Mouse (Mus musculus): ENCODE measurements around the gene Gm13278.
"Not testable (repeated sequence)": the region's sequence is repeated elsewhere in the genome, so short reads cannot be mapped to it uniquely, and the experiment has no call there.

Gm13278 gene

DNA sequence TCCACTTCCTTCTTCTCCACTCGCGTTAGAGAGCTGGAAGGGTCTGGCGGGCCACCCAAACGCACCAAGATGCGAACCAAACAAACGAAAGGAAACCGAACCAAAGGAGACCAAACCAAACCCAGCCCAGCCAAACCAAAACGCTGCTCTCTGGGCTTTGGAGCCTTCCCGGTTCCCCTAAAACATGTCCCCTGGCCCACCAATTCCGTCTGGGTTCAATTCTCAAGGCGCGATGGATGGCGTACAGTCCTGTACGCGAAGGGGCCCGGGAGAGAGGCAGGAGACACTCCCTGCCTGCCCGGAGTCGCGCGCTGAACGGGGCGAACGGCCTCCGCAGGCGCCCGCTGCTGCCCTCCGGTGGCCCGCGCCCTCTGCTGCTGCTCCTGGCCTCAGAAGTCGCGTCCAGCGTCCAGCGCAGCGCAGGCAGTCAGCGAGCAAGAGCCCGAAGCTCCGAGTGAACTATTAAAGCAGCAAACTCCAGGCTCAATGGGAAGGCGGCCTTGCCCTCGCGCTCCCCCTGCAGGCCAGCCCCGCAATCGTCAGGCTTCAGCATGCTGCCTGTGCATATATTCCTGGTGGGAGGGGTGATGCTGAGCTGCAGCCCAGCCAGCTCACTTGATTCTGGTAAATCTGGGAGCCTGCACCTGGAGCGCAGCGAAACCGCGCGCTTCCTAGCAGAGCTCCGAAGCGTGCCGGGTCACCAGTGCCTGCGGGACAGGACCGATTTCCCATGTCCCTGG is 2.8 kb downstream of the Gm13278 start, which contains the start of gene Gm13275:
TSS of gene Gm13275 (plus strand) at position 552 of the 740 bp plus-strand sequence.
- not testable (repeated sequence) for DNase-seq (ENCODE audit: low read depth)

DNA sequence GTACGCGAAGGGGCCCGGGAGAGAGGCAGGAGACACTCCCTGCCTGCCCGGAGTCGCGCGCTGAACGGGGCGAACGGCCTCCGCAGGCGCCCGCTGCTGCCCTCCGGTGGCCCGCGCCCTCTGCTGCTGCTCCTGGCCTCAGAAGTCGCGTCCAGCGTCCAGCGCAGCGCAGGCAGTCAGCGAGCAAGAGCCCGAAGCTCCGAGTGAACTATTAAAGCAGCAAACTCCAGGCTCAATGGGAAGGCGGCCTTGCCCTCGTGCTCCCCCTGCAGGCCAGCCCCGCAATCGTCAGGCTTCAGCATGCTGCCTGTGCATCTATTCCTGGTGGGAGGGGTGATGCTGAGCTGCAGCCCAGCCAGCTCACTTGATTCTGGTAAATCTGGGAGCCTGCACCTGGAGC is 5.7 kb downstream of the Gm13278 start, which contains the start of gene Gm13279:
TSS of gene Gm13279 (plus strand) at position 301 of the 400 bp plus-strand sequence.
- not testable (repeated sequence) for DNase-seq (ENCODE audit: low read depth)

DNA sequence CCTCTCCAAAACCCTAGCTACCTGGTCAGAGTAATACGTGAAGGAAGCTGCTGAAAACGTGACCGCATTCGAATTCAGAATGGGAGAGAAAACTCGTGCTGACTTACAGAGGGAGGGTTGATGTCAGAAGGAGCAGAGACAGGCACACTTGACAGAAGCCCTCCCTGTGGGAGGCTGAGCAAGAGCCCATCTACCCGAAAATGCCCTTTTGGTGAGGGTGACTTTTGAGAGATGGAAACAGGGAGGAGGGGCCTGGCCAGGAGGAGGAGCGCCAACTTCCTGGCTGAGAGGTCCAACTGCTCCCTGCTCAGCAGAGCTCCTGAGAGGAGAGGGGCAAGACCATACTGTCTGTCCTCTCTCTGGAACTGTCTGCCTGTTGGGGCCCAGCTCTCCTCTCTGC is 8.0 kb downstream of the Gm13278 start, which contains the start of gene Gm13285:
TSS of gene Gm13285 (plus strand) at position 301 of the 400 bp plus-strand sequence.
- DNase-seq (ENCODE audit: low read depth) = not testable (repeated sequence)

DNA sequence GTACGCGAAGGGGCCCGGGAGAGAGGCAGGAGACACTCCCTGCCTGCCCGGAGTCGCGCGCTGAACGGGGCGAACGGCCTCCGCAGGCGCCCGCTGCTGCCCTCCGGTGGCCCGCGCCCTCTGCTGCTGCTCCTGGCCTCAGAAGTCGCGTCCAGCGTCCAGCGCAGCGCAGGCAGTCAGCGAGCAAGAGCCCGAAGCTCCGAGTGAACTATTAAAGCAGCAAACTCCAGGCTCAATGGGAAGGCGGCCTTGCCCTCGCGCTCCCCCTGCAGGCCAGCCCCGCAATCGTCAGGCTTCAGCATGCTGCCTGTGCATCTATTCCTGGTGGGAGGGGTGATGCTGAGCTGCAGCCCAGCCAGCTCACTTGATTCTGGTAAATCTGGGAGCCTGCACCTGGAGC is 11.6 kb downstream of the Gm13278 start, which contains the start of gene Gm13287:
TSS of gene Gm13287 (plus strand) at position 301 of the 400 bp plus-strand sequence.
- not testable (repeated sequence) for DNase-seq (ENCODE audit: low read depth)

DNA sequence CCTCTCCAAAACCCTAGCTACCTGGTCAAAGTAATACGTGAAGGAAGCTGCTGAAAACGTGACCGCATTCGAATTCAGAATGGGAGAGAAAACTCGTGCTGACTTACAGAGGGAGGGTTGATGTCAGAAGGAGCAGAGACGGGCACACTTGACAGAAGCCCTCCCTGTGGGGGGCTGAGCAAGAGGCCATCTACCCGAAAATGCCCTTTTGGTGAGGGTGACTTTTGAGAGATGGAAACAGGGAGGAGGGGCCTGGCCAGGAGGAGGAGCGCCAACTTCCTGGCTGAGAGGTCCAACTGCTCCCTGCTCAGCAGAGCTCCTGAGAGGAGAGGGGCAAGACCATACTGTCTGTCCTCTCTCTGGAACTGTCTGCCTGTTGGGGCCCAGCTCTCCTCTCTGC is 13.9 kb downstream of the Gm13278 start, which contains the start of gene Gm13288:
TSS of gene Gm13288 (plus strand) at position 301 of the 400 bp plus-strand sequence.
- DNase-seq (ENCODE audit: low read depth) = not testable (repeated sequence)

DNA sequence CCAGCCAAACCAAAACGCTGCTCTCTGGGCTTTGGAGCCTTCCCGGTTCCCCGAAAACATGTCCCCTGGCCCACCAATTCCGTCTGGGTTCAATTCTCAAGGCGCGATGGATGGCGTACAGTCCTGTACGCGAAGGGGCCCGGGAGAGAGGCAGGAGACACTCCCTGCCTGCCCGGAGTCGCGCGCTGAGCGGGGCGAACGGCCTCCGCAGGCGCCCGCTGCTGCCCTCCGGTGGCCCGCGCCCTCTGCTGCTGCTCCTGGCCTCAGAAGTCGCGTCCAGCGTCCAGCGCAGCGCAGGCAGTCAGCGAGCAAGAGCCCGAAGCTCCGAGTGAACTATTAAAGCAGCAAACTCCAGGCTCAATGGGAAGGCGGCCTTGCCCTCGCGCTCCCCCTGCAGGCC is 14.4 kb downstream of the Gm13278 start:
- not testable (repeated sequence) for DNase-seq (ENCODE audit: low read depth)

DNA sequence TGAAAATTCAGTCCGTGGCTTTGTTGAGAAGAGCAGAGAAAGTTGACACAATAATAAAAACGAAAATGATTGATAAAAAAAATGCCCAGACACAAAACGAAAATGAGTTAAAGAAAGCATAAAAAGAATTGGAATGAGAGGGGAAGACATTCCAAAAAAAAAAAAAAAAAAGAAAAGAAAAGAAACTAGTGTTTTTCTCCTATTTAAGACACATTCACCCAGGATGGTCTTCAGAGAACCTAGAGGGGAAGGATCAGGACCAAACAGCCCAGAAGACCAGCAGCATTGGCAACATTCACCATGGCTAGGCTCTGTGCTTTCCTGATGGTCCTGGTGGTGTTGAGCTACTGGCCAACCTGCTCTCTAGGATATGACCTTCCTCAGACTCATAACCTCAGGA is 24.6 kb downstream of the Gm13278 start, which contains the start of gene Ifna7:
TSS of gene Ifna7 (plus strand) at position 301 of the 400 bp plus-strand sequence.
- no peak for DNase-seq (ENCODE audit: low read depth)

DNA sequence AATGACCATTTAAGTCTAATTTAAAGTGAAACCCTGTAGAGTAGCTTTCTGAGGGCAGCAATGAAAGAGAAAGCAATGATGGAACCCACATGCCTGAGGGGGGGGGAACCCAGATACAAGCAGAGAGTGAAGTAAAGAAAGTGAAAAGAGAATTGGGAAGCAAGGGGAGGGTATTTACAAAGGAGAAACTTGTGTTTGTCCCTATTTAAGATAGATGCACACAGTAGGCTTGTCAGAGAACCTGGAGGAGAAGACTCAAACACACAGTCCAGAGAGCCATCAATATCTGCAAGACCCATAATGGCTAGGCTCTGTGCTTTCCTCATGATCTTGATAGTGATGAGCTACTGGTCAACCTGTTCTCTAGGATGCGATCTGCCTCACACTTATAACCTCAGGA is 28.3 kb downstream of the Gm13278 start, which contains the start of gene Ifna11:
TSS of gene Ifna11 (plus strand) at position 301 of the 400 bp plus-strand sequence.
- no peak for DNase-seq (ENCODE audit: low read depth)

DNA sequence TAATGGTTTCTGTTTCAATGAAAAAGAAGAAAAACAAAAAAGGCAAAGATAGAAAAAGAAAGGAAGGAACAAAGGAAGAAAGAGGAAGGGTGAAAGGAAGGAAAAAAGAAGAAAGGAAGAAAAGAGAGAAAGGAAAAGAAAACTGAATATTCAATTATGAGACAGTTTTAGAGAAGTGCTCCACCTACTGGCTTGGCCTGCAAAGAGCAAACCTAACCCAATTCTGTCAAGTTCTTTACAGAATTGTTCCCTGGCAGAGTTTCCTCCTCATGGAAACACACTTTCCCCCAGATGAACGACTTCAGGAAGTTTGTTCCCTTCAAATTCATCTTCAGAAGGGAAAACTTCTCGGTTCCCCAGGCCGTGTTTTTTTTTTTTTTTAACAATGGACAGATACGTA is 31.6 kb downstream of the Gm13278 start:
- DNase-seq (ENCODE audit: low read depth) = no peak

DNA sequence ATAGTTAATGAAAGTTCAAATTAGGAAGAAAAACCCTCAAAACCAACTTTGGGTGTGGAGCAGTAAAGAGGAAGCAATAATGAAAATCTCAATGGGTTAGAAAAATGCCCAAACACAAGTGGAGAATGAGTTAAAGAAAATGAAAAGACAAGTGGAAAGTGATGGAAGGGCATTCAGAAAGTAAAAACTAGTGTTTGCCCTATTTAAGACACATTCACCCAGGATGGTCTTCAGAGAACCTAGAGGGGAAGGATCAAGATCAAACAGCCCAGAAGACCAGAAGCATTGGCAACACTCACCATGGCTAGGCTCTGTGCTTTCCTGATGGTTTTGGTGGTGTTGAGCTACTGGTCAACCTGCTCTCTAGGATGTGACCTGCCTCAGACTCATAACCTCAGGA is 35.8 kb downstream of the Gm13278 start, which contains the start of gene Ifna6:
TSS of gene Ifna6 (plus strand) at position 301 of the 400 bp plus-strand sequence.
- DNase-seq (ENCODE audit: low read depth) = not testable (repeated sequence)

DNA sequence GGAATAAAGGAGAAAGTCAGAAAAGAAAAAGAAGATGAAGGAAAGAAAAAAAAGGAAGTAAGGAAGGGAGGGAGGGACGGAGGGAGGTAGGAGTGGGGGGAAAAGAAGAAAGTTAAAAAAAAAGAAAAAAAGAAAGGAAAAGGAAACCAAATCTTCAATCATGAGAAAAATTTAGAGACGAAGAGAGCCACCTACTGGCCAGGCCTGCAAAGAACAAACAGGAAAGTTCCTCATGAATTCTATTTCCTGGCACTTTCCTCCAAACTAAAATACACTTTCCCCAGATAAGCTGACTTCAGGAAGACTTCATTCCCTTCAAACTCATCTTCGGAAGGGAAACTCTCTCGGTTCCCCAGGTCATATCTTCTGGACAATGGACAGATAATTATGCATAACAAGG is 39.2 kb downstream of the Gm13278 start:
- no peak for DNase-seq (ENCODE audit: low read depth)

DNA sequence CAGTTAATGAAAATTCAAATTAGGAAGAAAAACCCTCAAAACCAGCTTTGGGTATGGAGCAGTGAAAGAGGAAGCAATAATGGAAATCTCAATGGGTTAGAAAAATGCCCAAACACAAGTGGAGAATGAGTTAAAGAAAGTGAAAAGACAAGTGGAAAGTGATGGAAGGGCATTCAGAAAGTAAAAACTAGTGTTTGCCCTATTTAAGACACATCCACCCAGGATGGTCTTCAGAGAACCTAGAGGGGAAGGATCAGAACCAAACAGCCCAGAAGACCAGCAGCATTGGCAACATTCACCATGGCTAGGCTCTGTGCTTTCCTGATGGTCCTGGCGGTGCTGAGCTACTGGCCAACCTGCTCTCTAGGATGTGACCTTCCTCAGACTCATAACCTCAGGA is 43.9 kb downstream of the Gm13278 start, which contains the start of gene Ifna5:
TSS of gene Ifna5 (plus strand) at position 301 of the 400 bp plus-strand sequence.
- not testable (repeated sequence) for DNase-seq (ENCODE audit: low read depth)

DNA sequence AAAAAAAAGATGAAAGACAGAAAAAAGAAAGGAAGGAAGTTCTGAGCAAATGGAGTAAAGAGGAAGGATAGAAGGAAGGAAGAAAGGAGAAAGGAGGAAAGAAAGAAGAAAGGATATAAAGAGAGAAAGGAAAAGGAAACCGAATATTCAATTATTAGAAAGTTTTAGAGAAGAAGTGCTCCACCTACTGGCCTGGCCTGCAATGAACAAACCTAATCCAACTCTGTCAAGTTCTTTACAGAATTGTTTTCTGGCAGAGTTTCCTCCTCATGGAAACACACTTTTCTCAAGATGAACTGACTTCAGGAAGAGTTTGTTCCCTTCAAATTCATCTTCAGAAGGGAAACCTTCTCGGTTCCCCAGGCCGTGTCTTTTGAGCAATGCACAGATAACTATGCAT is 47.5 kb downstream of the Gm13278 start:
- no peak for DNase-seq (ENCODE audit: low read depth)

DNA sequence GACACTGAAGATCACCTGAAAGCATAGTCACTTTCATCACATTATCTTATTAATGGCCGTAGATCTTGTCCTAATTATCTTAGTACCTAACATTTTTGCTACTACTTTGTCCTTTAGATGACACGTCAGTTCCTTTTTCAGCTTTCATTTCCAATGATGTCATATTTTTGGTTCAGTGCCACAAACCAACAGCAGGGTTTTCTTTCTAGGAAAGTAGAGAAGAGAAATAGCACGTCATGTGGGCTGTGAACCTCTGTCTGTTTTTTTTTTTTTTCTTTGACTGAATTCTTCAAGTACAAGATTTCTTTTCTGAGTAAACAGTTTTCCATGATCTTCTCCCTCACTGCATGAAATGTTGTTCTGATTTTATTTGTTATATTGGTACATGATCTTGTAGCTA is 48.7 kb downstream of the Gm13278 start:
- DNase-seq (ENCODE audit: low read depth) = no peak

DNA sequence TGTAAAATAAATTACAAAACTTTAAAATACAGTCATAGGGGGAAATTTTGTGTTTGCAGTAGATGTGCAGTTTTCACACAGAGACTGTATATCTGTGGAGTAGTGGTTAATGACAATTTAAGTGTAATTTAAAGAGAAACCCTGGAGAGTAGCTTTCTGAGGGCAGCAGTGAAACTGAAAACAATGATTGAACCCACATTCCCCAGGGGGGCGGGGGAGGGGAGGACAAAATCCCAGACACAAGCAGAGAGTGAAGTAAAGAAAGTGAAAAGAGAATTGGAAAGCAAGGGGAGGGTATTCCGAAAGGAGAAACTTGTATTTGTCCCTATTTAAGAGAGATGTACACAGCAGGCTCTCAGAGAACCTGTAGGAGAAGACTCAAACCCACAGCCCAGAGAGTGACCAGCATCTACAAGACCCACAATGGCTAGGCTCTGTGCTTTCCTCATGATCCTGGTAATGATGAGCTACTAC is 50.1 kb downstream of the Gm13278 start, which contains the start of gene Ifna4:
TSS of gene Ifna4 (plus strand) at position 424 of the 474 bp plus-strand sequence.
- DNase-seq (ENCODE audit: low read depth) = no peak
